Mouse (Mus musculus): ENCODE measurements around the gene 1110002E22Rik. TPM values are rescaled to one million over a fixed set of nuclear protein-coding genes. Genes with fewer than 3 reads are reported as not detected.
A peak's percentile ranks its signal among the peaks of the same experiment; 100 is the strongest.

1110002E22Rik gene
- polyA plus RNA-seq, 1 experiment = 0.05 TPM

GRCm38 (mm10) chr3:138106887-138107286 lies 42.0 kb downstream of the 1110002E22Rik start:
- DNase-seq (ENCODE audit: low read depth) = peak; percentile 75

DNA sequence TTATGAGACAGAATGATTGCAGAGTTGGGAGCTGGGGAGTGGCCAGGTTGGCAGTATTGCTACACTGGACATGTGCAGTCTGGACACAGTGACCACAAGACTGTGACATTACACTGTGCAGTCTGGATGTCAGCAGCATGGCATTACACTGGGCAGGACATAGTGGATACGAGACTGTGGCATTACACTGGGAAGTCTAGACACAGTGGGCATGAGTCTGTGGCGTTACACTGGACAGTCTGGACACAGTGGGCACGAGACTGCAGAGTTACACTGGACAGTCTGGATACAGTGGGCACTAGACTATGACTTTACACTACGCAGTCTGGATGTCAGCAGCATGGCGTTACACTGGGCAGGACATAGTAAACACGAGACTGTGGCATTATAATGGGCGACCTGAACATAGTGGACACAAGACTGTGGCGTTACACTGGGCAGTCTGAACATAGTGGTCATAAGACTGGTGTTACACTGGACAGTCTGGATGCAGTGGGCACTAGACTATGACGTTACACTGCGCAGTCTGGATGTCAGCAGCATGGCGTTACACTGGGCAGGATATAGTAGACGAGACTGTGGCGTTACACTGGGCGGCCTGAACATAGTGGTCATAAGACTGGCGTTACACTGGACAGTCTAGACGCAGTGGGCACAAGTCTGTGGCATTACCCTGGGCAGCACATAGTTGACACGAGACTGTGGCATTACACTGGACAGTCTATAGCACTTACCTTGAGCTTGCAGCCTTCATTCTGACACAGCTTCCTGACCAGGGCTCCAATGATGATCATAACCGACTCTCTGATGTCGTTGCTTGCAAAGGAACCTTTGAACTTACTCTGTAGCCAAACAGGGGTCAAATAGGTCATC lies 46.3 kb downstream of the 1110002E22Rik start:
- no peak for DNase-seq (ENCODE audit: low read depth)

- no peak for DNase-seq (ENCODE audit: low read depth)
Observed at GRCm38 (mm10) chr3:138114106-138114505, 49.3 kb downstream of the 1110002E22Rik start.

DNA sequence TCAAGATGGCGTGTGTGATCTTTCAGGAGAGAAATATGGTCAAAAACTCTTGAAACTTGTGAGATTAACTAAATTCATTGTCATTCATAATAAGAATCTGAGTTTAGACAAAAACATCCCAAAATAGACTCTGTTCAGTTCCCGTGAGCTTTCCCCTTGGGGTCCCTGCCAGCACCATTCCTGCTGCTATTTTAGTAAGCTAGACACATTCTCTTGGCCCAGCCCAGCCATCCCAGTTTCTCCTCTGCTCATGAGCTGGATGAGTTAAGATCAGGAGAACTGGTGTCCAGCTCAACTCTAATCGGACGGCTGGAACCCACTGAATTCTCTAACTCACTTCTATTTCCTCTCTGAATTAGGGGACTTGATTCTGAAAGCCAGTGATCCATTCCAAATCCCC lies 52.0 kb downstream of the 1110002E22Rik start:
- no peak for DNase-seq (ENCODE audit: low read depth)

- no peak for DNase-seq (ENCODE audit: low read depth)
Observed at GRCm38 (mm10) chr3:138118392-138118791, 53.5 kb downstream of the 1110002E22Rik start.

DNA sequence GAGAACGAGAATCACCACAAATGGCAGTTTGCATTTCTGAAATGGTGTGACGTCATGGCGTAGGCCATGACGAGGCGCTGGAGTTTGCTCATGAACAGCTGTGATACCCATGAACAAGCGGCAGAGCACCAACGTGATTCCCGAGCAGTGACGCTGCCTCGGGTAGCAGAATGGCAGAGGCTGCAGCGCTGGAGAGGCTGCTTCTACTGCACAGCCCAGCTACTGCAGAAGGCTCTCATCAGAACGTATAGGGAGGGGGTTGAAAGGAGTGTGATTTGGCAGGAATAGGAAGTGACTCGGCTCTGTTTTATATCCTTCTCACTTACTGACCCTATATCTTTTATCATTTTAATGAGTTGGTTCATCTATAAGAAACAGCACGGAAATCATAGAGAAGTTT lies 54.0 kb downstream of the 1110002E22Rik start:
- no peak for DNase-seq (ENCODE audit: low read depth)

DNA sequence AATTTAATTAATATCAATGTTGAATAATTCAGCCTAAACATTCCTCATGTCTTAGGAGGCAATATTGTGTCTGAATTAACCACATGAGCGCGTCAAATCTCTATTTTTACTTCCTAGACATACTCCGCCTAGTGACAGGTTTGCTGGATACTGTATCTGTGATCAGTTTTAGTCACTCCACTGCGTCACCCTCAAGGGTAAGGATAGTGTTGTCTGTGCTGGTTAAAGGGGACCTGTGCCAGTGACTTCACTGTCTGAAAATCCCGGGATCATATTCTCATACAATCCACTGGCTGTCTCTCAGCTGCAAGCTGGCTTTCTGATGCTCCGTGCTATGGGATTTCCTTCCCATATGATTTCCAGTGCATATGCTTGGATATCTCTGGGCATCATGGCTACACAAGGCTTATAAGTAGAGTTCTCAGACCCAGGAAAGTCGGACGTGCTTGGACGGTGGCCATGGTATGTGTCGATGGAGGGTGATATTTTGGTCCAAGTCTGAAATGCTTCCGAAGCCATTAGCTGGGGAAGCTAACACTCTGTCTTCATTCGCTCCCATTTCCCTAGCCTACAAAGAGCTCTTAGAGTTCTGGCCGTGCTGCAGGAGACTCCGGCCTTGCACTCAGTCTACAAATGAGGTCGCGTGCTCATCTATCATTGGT lies 54.7 kb downstream of the 1110002E22Rik start:
- DNase-seq (ENCODE audit: low read depth) = no peak

- no peak for DNase-seq (ENCODE audit: low read depth)
Observed at GRCm38 (mm10) chr3:138121461-138121860, 56.6 kb downstream of the 1110002E22Rik start.

GRCm38 (mm10) chr3:138123842-138124241 lies 59.0 kb downstream of the 1110002E22Rik start:
- DNase-seq (ENCODE audit: low read depth) = no peak

DNA sequence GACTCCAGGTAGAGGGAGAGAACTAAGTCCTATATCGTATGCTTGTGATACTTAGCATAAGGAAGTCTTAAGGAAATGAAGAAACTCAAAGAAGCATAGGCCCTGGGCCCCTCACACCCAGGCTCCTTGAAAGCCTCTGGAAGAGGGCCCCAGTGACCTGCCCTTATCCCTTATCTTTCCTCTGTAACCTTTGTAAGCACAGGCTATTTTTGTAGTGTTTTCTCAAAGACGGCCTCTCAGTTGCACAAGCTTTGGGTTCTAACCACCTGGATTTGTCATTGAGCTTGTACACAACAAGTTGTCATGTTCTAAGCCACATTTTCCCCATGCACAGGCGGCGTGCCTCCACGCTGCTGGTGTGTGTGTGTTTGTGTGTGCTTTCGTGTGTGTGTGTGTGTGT lies 64.3 kb downstream of the 1110002E22Rik start:
- no peak for DNase-seq (ENCODE audit: low read depth)

DNA sequence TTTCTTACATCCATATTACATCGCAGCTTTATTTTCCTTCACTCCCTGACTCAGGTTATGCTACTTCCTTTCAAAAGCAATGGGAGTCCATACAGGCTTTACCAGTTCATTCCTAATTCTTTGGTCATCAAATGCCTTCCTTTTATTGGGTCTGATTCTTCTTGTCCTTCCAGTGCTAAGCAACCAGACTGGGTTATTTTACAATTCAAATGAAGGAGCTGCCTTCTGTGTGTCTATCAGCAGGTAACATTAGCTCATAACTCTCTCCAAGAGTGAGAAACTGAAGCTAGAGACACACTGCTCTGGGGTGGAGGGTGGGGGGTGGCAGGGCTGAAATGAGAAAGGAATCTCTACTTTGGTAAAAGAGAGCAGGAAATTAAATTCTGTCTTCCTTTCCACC lies 65.8 kb downstream of the 1110002E22Rik start:
- no peak for DNase-seq (ENCODE audit: low read depth)

Other genes with a start within 250 kb of the 1110002E22Rik start
- 439 and 698 TPM in 2 replicates for gene H2afz, start 200.6 kb upstream of the 1110002E22Rik start, polyA plus RNA-seq (2012; rRNA removed)
- 7.3 and 8.9 TPM in 2 replicates for gene Dnajb14, start 197.4 kb upstream of the 1110002E22Rik start, polyA plus RNA-seq (2012; rRNA removed)
- gene Lamtor3, start 146.5 kb upstream of the 1110002E22Rik start, polyA plus RNA-seq (2012; rRNA removed) = 35.3 and 38.3 TPM in 2 replicates
- 3.1 and 3.3 TPM in 2 replicates for gene Dapp1, start 83.5 kb upstream of the 1110002E22Rik start, polyA plus RNA-seq (2012; rRNA removed)
- 0.05 TPM in 1 of 2 replicates, not detected in the other for gene Gm5105, start 2.3 kb downstream of the 1110002E22Rik start, polyA plus RNA-seq (2012; rRNA removed)
- gene Trmt10a, start 78.4 kb downstream of the 1110002E22Rik start, polyA plus RNA-seq (2012; rRNA removed) = 1.9 and 2.7 TPM in 2 replicates
- 4.0 and 5.0 TPM in 2 replicates for gene Mttp, start 79.9 kb downstream of the 1110002E22Rik start, polyA plus RNA-seq (2012; rRNA removed)
- gene 4930579F01Rik, start 128.8 kb downstream of the 1110002E22Rik start, polyA plus RNA-seq (2012; rRNA removed) = 0.08 and 0.09 TPM in 2 replicates
- 0.16 and 0.29 TPM in 2 replicates for gene Adh7, start 152.7 kb downstream of the 1110002E22Rik start, polyA plus RNA-seq (2012; rRNA removed)
- gene Adh1, start 195.9 kb downstream of the 1110002E22Rik start, polyA plus RNA-seq (2012; rRNA removed) = 212 and 290 TPM in 2 replicates
- 0.26 TPM in 1 of 2 replicates, not detected in the other for gene Adh6a, start 248.2 kb downstream of the 1110002E22Rik start, polyA plus RNA-seq (2012; rRNA removed)

Data from gonadal fat pad, adult 2 months (tissue).